Mouse (Mus musculus) spleen, postnatal 14 days (tissue): ENCODE data around the gene Abhd10.

Experiments used
- DNase-seq, 2 experiments: peaks; one replicate each; pipeline ENCODE4 v3.0.0; 2021 to 2022; ENCODE audit warnings: low spot score in 2 of 2

The Abhd10 gene

GRCm38 (mm10) chr16:45742615-45743476, at the start of gene Abhd10:
TSS of gene Abhd10 (minus strand) at chr16:45742955.
- DNase-seq: peak; percentile 87 to 91

- no peak for DNase-seq
These were observed 48.5 kb upstream of the Abhd10 start for GRCm38 (mm10) chr16:45791286-45791685.

- DNase-seq: no peak
These were observed 46.6 kb upstream of the Abhd10 start for GRCm38 (mm10) chr16:45789311-45789710.

GRCm38 (mm10) chr16:45787650-45788049, 44.9 kb upstream of the Abhd10 start:
- DNase-seq: no peak

- no peak for DNase-seq
These were observed 43.9 kb upstream of the Abhd10 start for GRCm38 (mm10) chr16:45786639-45787038.

GRCm38 (mm10) chr16:45780001-45780400, 37.2 kb upstream of the Abhd10 start:
- no peak for DNase-seq

GRCm38 (mm10) chr16:45774813-45775212, 32.1 kb upstream of the Abhd10 start:
- DNase-seq: no peak

GRCm38 (mm10) chr16:45770914-45771313, 28.2 kb upstream of the Abhd10 start:
- no peak for DNase-seq

- no peak for DNase-seq
These were observed 25.3 kb upstream of the Abhd10 start for GRCm38 (mm10) chr16:45767853-45768640.

GRCm38 (mm10) chr16:45767434-45767833, 24.7 kb upstream of the Abhd10 start:
- no peak for DNase-seq

GRCm38 (mm10) chr16:45765801-45766494, 23.2 kb upstream of the Abhd10 start:
- no peak for DNase-seq

- no peak for DNase-seq
These were observed 22.3 kb upstream of the Abhd10 start for GRCm38 (mm10) chr16:45765102-45765501.

GRCm38 (mm10) chr16:45762859-45763505, 20.2 kb upstream of the Abhd10 start:
- DNase-seq: no peak

- no peak for DNase-seq
These were observed 18.7 kb upstream of the Abhd10 start for GRCm38 (mm10) chr16:45761425-45761824.

- DNase-seq: no peak
These were observed 16.0 kb upstream of the Abhd10 start for GRCm38 (mm10) chr16:45758726-45759269.

- no peak for DNase-seq
These were observed 14.8 kb upstream of the Abhd10 start for GRCm38 (mm10) chr16:45757421-45758078.

GRCm38 (mm10) chr16:45756855-45757254, 14.1 kb upstream of the Abhd10 start:
- DNase-seq: no peak

- DNase-seq: no peak
These were observed 913 bp upstream of the Abhd10 start for GRCm38 (mm10) chr16:45743591-45744144.

- DNase-seq: no peak
These were observed 4.9 kb downstream of the Abhd10 start for GRCm38 (mm10) chr16:45737880-45738279.

- DNase-seq: no peak
These were observed 6.0 kb downstream of the Abhd10 start for GRCm38 (mm10) chr16:45736724-45737123.
